Mouse (Mus musculus) intestine, embryonic 16.5 days (tissue): ENCODE measurements at regions not wholly inside any gene's neighbourhood (a gene's known extent, or its start where the extent isn't known, plus 50 kb on each side); places are given as distances from the start of the nearest gene placed in this dataset.

ENCODE experiments used
- ATAC-seq: fragments of 200-750 bp; cut with Nextera tagmentation; 2 replicates; pipeline ENCODE4 v1.8.0; 2017; ENCODE audit warnings: moderate TSS enrichment, moderate library complexity
- H3K27ac ChIP-seq: fragments of 300-500 bp; sonication (generic); 2 replicates; pipeline ENCODE4 v1.5.1; 2014; ENCODE audit warnings: mild to moderate bottlenecking, low read length
- H3K27me3 ChIP-seq: fragments of 300-500 bp; sonication (generic); replicated peaks from 2 replicates; pipeline ENCODE4 v1.6.1; 2014; ENCODE audit warnings: low read length, control low read depth, mixed read lengths; ENCODE audit not compliant: control insufficient read depth, insufficient read depth
- H3K36me3 ChIP-seq: fragments of 300-500 bp; sonication (generic); 2 replicates; pipeline ENCODE4 v1.6.1; 2014; ENCODE audit warnings: low read length, control low read depth; ENCODE audit not compliant: control insufficient read depth, insufficient read depth
- H3K4me1 ChIP-seq: fragments of 300-500 bp; sonication (generic); 2 replicates; pipeline ENCODE4 v1.6.1; 2014; ENCODE audit warnings: low read length, control low read depth, mixed read lengths; ENCODE audit not compliant: control insufficient read depth, insufficient read depth
- H3K4me2 ChIP-seq: fragments of 300-500 bp; sonication (generic); 2 replicates; pipeline ENCODE4 v1.6.1; 2014; ENCODE audit warnings: low read depth, low read length, control low read depth
- H3K4me3 ChIP-seq: fragments of 300-500 bp; sonication (generic); 2 replicates; pipeline ENCODE4 v1.5.1; 2014; ENCODE audit warnings: mild to moderate bottlenecking, low read length
- H3K9ac ChIP-seq: fragments of 300-500 bp; sonication (generic); 2 replicates; pipeline ENCODE4 v1.6.1; 2014; ENCODE audit warnings: low read depth, low read length
- H3K9me3 ChIP-seq: fragments of 300-500 bp; sonication (generic); 2 replicates; pipeline ENCODE4 v1.6.1; 2016; ENCODE audit warnings: low read length, control low read depth; ENCODE audit not compliant: control insufficient read depth
- WGBS: fragments of 180-500 bp; shearing (Covaris S2); extraction: QIAGEN DNeasy Blood & Tissue Kit; methylation state at CpG from one replicate; pipeline ENCODE4 v1.1.7; 2014; 5-methylcytosine and 5-hydroxymethylcytosine counted together

DNA sequence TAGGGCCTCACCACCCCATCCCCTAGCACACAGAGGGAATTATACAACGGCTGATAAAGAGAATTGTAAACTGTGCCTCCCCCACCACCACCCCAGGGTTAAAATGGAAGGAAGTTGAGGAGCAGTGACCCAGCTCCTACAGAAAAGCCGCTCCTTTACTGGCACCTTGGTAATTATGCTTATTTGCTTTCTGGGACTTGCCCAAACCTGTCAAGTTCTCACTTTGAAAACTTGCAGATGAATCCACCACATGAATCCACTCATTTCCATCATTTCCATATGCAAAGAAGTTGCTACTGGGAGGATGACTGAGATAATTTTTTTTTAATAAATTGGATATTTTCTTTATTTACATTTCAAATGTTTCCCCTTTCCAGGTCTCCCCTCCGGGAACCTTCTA is 142.1 kb upstream of the Tent5a start:
- no peak for ATAC-seq
- Histone ChIP-seq H3K27me3 (no peaks in the 10 kb centered on the region), H3K9ac (no peak overlapping the region), H3K9me3 (no peaks in the 10 kb centered on the region), H3K4me3 (no peak overlapping the region), H3K4me2 (no peak overlapping the region), H3K36me3 (no peaks in the 10 kb centered on the region), H3K4me1 (no peaks in the 10 kb centered on the region), H3K27ac (no peak overlapping the region)
- WGBS, result 49% methylated on average over 3 of the region's 3 CpGs

GRCm38 (mm10) chr9:85466671-85467070 is 139.5 kb upstream of the Tent5a start:
- no peak for ATAC-seq
- 75% methylated on average over 5 of the region's 5 CpGs for WGBS
- Histone ChIP-seq H3K9me3 (no peaks in the 10 kb centered on the region), H3K27ac (no peak overlapping the region), H3K4me2 (no peak overlapping the region), H3K27me3 (no peaks in the 10 kb centered on the region), H3K36me3 (no peaks in the 10 kb centered on the region), H3K9ac (no peak overlapping the region), H3K4me3 (no peak overlapping the region), H3K4me1 (no peaks in the 10 kb centered on the region)

DNA sequence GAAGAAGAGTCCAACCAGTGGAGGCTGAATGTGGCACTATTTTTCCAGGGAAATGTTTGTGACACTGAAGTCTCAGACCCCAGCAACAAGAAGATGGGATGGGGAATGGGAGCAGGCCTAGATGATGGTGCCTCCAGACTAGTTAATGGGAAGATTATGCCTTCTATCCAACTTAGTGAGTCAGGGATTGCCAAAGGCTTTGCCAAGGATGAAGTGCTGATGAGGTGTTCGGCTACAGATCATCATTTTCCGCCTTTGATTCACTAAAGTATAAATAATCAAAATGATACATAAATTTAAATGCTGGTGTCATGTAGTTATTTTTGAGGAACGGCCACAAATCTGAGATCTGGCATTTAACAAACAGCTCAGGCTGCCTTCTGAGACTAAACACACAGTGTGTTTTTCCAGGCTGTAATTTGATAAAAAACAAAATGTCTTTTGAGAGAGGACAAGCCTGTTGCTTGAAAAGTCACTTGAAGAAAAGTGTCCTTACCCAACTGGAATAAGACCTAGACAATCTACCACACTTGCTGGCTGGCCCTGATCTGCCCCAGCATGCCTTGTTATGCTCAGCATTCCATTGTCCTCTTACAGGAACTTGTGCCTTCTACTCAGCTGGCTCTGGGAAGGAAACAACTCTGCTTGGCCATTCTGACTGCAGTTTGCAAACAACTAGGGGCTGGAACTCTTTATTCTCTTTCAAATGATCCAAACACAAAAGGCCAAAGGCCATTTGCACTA is 132.1 kb upstream of the Tent5a start:
- ATAC-seq, result no peak
- Histone ChIP-seq H3K4me1 (no peaks in the 10 kb centered on the region), H3K27me3 (no peaks in the 10 kb centered on the region), H3K9ac (no peak overlapping the region), H3K9me3 (no peaks in the 10 kb centered on the region), H3K4me2 (no peak overlapping the region), H3K27ac (no peak overlapping the region), H3K36me3 (no peaks in the 10 kb centered on the region), H3K4me3 (no peak overlapping the region)
- WGBS, result 89% methylated on average over 3 of the region's 3 CpGs

- Histone ChIP-seq H3K27ac (no peak overlapping the region), H3K9ac (no peak overlapping the region), H3K27me3 (no peaks in the 10 kb centered on the region), H3K4me3 (no peak overlapping the region), H3K36me3 (no peaks in the 10 kb centered on the region), H3K9me3 (no peaks in the 10 kb centered on the region), H3K4me1 (no peaks in the 10 kb centered on the region), H3K4me2 (no peak overlapping the region)
- WGBS, result 76% methylated on average over 2 of the region's 2 CpGs
- ATAC-seq, result no peak
These were observed 131.2 kb upstream of the Tent5a start for GRCm38 (mm10) chr9:85458356-85458755.

DNA sequence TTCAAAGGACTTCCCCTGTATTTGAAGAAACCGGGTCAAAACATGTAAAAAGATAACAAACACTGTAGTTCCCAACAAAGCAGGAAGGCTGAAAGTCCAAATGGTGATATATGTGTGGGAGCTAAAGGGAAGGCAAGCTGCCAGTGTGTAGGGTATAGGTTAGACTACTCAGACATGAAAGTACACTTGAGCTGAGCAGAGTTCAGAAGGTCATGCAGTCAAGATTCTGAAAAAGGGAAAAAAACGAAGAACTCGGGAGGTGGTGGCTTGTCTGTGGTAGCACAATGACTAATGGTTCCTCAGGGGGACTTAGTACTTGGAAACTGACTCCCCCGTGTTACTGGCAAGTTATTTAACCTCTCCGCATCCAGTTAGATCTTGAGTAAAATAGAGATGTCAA is 130.3 kb upstream of the Tent5a start:
- H3K27me3 ChIP-seq, result no peaks in the 10 kb centered on the region
- no peak overlapping the region for H3K4me2 ChIP-seq
- no peak for ATAC-seq
- H3K4me1 ChIP-seq, result no peaks in the 10 kb centered on the region
- H3K27ac ChIP-seq, result no peak overlapping the region
- no peaks in the 10 kb centered on the region for H3K36me3 ChIP-seq
- H3K9me3 ChIP-seq, result no peaks in the 10 kb centered on the region
- H3K4me3 ChIP-seq, result no peak overlapping the region
- 64% methylated on average over 5 of the region's 5 CpGs for WGBS
- H3K9ac ChIP-seq, result no peak overlapping the region

DNA sequence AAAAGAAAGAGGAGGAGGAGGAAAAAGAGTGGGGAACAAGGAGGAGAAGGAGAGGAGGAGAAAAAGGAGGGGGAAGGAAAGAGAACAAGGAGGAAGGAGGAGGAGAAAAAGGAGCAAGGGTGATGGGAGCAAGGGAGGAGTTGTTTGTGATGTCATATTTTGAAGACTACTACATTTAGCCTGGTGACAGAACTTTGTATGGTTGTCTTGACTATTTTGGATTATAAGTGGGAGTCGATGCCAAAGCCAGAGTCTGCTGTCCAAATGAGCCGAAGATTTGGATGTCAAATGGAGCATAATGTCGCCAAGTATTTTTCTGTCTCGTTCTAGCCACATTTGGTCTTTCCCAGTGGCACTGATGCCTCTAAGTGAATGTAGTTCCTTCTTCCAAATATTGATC is 128.2 kb upstream of the Tent5a start:
- WGBS, result 79% methylated on average over 4 of the region's 4 CpGs
- H3K27me3 ChIP-seq, result no peaks in the 10 kb centered on the region
- no peak for ATAC-seq

DNA sequence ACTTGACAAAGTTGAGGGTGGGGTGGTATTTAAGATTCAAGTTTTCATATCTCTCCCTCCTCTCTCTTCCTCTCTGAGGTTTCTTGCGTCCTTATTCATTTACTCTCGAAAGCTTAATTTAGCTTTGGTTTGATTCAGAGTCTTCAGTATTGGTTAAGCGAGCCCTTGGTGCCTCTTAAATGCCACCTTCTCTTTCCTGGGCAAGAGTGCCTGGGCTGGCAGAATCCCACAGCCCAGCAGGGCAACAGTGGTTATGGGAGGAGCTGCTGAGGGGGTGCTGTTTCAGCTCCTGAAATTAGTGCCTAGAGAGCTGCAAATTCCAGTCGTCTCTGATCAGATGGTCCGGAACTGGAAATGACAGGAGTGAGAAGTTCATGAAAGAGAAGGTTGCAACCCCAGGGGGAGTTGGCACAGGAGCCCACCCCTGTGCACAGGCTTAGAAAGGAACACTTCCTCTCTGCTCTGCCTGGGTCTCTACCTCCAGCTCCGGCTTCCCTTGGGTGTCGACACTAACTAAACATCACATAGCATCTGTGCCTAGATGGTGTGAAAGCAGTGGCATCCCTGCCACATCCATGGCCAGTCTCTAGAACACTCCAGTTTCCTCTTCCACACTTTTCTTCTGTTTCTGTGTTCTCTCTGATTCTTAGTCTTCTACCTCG is 125.2 kb upstream of the Tent5a start:
- no peaks in the 10 kb centered on the region for H3K36me3 ChIP-seq
- H3K4me2 ChIP-seq, result no peak overlapping the region
- no peak overlapping the region for H3K27ac ChIP-seq
- H3K4me3 ChIP-seq, result no peak overlapping the region
- H3K9me3 ChIP-seq, result no peaks in the 10 kb centered on the region
- 84% methylated on average over 8 of the region's 8 CpGs for WGBS
- H3K4me1 ChIP-seq, result no peaks in the 10 kb centered on the region
- no peaks in the 10 kb centered on the region for H3K27me3 ChIP-seq
- ATAC-seq, result no peak
- no peak overlapping the region for H3K9ac ChIP-seq

More for the DNA sequence above, 128.2 kb upstream of the Tent5a start:
- no peak overlapping the region for H3K27ac ChIP-seq
- H3K4me2 ChIP-seq, result no peak overlapping the region
- no peak overlapping the region for H3K4me3 ChIP-seq
- no peaks in the 10 kb centered on the region for H3K36me3 ChIP-seq
- no peaks in the 10 kb centered on the region for H3K9me3 ChIP-seq
- no peak overlapping the region for H3K9ac ChIP-seq
- H3K4me1 ChIP-seq, result no peaks in the 10 kb centered on the region

- Histone ChIP-seq H3K9ac (no peak overlapping the region), H3K4me2 (no peak overlapping the region), H3K27ac (no peak overlapping the region), H3K4me1 (no peaks in the 10 kb centered on the region), H3K9me3 (no peaks in the 10 kb centered on the region), H3K27me3 (no peaks in the 10 kb centered on the region), H3K4me3 (no peak overlapping the region), H3K36me3 (no peaks in the 10 kb centered on the region)
- no peak for ATAC-seq
- WGBS, result 91% methylated on average over 5 of the region's 5 CpGs
These were observed 124.2 kb upstream of the Tent5a start for GRCm38 (mm10) chr9:85451349-85451748.

GRCm38 (mm10) chr9:85450877-85451276 is 123.7 kb upstream of the Tent5a start:
- Histone ChIP-seq H3K9ac (no peak overlapping the region), H3K36me3 (no peaks in the 10 kb centered on the region), H3K27me3 (no peaks in the 10 kb centered on the region), H3K4me2 (no peak overlapping the region), H3K27ac (no peak overlapping the region), H3K4me3 (no peak overlapping the region), H3K9me3 (no peaks in the 10 kb centered on the region), H3K4me1 (no peaks in the 10 kb centered on the region)
- no peak for ATAC-seq

DNA sequence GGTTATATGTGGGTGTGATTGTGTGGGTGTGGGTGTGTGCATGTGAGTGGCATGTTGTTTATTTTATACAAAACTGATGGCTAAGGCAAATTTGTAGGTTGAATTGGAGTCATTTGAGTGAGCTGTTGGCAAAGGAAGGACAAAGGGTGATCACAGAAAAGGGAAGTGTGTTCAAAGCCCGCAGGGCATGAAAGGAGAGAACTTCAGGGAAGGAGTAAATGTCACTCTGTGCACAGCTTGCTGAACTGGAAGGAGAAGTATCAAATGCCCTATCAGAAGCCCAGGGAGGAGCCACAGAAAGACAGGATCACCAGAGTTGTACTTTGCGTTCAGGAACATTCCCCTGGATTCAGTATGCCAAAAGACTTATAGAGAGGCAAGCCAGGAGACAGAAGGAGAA is 122.3 kb upstream of the Tent5a start:
- Histone ChIP-seq H3K27ac (no peak overlapping the region), H3K9me3 (no peaks in the 10 kb centered on the region), H3K9ac (no peak overlapping the region), H3K4me3 (no peak overlapping the region), H3K4me1 (no peaks in the 10 kb centered on the region), H3K36me3 (no peaks in the 10 kb centered on the region), H3K4me2 (no peak overlapping the region), H3K27me3 (no peaks in the 10 kb centered on the region)
- ATAC-seq, result no peak
- 84% methylated on average over 2 of the region's 2 CpGs for WGBS
